Mouse (Mus musculus) 416B (cell line): ENCODE data around the gene Scn5a.

Source experiments
- DNase-seq: peaks from one replicate; pipeline ENCODE4 v3.0.0; 2011; ENCODE audit warnings: low read depth

Gene Scn5a

DNA sequence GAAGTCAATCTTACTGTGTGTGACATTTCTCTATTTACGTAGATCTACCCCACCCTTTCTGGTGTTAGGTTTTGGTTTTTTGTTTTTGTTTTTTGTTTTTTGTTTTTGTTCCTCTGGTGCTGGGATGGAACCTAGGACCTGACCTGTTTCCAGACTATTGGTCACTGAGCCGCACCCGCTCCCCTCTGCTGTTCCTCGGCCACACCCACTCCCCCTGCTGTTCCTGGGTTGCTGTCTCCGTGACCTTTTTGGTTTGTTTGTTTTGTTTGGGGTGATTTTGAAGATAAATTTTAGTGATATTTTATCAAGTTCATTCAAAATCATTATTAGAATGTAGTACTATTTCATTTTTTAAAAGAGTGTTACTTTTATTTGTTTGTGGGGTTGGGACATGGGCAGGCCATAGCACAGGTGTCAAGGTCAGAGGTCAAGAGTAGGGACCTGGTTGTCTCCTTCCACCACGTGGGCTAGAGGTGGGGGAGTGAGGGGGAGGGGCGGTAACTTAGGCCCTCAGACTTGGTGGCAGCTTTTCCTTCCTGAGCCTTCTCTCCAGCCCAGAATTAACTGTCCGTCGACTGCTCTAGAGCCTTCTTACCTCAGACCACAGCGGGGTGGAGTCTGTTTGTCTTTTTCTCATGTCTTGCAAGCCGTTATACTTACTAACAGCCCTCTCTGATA lies 73.7 kb downstream of the Scn5a start:
- DNase-seq, result no peak

DNA sequence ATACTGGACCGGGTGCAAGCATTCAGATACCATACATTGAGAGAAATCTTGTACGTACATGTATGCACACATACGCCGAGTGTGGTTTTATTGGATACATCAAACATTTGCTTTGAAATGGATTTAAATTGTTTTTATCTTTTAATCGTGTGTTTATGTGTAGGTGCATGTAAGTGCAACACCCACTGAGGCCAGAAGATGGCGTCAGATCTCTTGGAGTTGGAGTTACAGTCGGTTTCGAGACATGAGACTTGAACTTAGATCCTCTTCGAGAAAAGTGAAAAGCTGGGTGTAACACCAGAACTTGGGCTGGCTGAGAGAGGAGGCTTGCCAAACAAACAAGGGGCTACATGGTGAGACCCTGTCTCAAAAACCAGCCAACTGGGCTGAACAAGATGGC lies 75.2 kb downstream of the Scn5a start:
- peak; percentile 4 for DNase-seq

DNA sequence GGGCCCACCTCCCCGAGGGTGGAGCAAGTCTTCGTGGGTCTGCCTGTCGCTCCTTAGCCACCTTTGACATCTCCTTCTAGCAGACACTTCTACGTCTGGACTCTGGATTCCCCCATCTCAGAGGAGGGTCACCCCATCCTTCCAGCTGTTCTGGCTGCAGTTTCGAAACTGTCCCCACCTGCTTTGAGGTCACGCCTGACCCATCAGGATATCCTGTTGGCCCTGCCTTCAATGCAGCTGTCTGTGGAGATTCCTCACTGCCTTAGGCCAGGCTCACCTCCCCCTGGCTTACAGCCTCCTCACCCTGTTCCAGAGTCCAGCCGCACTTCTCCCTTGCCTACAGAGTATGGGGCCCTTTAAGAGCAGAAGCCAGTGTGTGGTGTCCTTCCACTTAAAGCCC lies 79.9 kb downstream of the Scn5a start:
- DNase-seq, result peak; percentile 22

DNA sequence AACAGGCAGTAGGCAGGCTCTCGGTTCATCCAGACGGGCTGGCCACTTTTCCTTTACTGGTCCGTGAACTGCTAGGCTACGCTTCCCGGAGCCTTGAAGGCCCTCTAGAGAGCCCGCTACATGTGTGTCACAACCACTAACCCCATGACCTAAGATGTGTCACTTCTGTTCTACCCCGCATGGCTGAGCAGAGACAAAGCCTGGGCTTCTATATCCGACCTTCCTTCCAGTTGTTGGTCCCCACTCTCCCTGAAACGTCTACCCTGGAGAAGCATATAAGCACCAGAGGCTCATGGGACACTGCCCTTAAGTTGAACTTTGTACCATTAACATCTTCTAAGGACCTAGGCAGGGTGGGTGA lies 80.6 kb downstream of the Scn5a start:
- DNase-seq, result no peak

DNA sequence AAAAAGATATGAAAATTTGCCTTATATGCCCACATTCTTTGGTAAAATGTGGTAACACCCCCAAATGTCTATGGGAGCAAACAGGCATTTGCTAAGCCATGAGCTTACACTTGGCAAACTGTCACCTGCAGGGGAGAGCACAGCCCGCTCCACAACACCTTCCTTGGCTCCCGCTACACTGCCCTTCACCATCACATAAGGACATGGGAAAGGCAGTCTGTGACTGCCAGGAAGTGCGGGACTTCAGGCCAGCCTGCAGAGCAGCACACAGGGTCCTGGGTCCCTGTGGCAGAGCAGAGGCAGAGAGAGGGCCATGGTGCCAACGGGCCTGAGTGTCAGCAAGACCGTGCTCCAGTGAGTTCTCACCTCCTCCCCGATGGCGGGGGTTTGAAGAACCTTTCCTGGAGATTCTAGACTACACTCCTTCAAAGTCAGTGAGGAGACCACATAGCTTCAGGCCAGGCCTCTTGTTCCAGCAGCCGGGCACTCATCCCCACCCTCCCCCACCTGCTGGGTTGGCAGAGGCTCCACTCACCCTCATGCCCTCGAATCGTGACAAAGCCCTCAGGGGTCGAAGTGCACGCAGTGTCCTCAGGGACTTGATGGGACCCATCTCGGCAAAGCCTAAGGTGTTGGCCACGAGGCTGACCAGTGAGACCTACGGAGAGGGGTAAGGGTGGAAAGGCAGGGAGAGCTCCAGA lies 81.1 kb downstream of the Scn5a start:
- DNase-seq, result no peak

DNA sequence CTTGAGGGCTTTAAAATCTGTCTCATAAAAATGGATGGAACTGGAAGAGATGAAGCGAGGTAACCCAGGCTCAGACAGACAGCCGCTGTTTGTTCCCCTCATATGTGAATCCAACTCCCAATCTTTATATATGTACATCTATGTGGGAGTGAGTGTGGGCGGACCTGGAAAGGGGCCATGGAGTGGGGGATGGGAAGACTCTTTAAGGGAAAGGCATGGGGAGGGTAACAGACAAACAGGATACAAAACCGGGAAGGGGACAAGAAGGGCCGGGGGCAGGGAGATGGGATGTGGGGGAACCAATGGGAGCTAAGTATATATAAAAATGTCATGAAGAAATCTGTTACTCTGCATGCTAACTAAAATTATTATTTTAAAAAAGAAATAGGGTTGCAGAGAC lies 81.9 kb downstream of the Scn5a start:
- no peak for DNase-seq

DNA sequence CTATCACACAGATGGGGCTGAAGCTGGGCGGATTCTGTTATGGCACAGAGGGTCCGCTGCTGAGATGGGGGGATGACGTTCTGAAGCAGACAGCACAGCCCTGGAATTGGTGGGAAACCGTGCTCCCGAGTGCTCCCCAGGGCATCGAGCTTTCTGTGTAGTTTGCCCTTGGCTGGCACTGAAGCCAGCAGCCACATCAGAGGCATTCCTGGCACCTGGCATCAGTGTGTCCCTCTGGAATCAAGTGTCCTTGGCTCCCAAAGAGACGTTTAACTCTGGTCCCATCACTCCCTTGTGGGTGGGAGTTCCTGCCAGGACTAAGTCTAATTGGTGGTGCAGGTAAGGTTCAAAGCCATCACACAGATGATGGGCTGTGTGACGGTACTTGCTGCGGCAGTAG lies 82.5 kb downstream of the Scn5a start:
- no peak for DNase-seq

DNA sequence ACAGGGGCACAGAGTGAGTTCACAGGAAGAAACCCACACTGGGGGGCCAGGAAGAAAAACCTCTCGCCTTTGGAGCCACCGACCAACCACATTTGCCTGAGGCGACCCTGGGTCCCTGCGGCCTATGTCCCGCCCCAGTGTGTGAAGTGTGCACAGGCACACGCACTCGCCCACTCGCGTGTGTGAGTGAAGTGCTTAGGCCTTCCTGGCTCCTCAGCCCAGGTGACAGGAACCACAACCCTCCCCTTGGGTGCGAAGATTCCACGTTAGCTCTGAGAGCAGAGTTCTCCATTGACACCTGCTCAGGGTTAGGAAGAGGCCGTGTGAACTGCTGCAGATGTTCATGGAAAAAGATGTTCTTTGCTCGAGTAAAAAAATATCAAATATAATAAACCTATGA lies 93.9 kb downstream of the Scn5a start:
- DNase-seq, result no peak

DNA sequence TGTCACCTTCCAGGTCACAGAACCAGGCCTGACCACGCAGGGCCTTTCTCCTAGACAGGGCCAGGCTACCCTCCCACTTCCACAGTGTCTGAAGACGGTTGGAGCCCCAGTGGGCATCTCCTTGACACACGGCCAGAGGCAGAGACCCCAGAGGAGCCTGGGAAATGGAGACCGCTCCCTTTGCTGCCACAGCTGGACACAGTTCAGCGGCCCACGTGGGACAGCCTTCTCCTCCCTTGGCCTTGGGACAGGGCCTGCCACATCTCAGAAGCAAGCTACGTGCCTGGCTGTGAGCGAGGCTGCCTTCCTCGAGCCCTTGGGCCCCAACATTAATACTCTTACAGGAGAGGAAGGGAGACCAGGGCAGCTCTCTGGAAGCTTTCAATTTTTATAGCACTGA lies 94.4 kb downstream of the Scn5a start:
- no peak for DNase-seq

DNA sequence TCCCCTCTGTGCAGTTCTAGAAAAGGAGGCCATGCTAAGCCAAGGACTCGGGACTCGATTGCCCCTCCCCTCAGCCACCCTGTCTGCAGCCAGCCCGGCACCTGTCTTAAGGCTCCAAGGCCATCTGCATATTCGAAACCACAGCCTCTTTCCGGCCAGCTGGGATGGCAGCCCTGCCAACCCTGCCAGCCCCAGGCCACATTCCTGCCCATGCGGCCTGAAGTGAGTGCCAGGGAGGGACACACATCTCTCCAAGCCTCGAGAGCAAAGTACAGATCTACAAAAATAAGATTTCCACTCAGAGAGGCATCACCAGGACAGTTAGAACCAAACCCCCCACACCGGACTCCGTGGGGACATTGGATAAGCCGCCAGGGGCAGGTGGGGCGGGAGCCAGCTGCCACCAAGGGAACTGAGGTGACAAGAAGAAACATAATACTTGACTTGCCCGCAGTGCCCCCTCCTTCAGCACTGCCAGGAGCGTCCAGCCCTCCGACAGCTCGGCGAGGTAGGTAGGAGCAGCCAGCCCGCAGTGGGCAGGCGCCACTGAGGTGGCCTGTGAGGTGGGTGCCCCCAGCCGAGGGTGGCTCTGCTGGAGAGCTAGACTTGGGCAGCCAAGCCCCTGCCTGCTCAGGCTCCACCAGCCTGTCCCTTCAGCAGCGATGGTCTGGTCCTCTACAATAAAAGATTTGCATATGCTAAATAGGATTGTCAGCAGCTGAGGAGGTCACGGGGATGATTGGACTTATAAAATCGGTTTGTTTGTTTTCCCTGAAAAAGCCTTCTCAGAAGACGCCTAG lies 95.1 kb downstream of the Scn5a start:
- DNase-seq, result peak; percentile 54

DNA sequence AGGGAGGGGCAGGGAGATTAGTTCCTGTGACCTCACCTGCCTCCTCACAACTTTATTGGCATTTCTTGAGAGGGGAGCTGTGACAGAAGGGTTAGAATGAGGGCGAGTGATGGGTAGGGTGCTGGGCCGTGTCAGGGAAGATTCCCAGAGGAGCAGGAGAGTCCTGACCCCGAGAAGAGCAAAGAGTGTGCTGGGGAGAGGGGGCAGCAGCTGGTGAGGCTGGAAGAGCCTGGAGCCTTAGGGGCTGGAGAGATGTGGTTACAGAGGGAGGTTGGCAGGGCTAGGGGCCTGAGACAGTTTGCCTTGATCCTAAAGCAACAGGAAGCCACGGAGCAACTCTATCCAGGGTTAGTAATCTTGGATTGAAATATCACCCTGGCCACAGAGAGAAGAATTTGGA lies 97.2 kb downstream of the Scn5a start:
- DNase-seq, result no peak

DNA sequence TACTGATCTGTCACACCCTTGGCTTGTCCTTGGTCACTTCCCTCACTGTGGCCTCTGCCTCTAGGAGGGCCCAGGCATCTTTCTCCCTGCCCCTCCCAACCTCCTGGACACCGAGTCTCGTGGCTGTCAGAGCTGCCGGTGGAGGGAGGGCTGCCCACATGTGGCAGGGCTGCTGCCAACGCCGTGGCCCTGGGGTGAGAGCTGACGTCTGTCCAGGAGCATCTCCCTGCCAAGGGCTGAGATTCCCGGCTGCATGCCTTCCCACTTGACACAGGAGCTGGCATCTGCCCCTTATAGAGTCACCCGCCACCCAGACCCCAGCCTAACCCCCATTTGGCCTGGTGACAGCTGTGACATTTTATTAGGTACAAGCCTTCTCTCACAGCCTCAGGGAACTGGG lies 99.5 kb downstream of the Scn5a start:
- no peak for DNase-seq

DNA sequence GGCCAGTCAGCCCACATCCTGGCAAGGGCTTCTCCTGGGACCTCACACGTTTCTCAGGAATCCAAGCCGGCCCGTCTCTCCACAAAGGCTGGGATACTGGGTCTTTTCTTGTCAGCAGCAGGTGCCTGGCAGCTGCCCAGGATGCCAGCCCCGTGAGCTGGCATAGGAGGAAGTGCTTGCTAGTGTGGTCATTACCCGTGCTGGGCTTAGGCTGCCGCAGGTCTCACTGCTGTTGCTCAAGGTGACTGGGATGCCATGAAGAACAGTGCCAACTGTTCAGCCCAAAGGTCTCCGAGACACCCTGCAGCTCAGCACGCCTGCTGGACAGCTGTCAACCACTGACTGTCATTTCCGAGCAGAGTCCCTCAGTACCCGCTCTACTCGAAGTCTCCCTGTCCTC lies 100.5 kb downstream of the Scn5a start:
- no peak for DNase-seq

DNA sequence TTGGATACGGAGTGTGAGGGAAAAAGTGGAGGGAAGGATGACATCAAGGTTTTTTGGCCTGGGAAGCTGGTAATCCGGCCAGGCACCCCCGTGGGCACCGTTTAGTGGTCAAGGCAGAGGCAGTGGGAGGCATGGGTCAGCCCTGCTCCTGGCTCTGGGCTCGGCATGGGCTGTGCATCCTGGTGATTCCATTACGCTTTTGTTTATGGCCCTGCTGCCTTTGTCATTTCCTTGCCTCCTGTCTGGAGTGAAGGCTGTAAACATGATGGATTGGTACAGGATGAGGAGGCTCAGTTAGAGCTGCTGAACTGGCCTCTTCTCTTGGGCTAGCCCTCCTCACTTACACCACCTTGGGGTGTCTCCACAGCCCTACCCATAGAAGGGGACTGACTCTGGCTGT lies 101.1 kb downstream of the Scn5a start:
- no peak for DNase-seq

DNA sequence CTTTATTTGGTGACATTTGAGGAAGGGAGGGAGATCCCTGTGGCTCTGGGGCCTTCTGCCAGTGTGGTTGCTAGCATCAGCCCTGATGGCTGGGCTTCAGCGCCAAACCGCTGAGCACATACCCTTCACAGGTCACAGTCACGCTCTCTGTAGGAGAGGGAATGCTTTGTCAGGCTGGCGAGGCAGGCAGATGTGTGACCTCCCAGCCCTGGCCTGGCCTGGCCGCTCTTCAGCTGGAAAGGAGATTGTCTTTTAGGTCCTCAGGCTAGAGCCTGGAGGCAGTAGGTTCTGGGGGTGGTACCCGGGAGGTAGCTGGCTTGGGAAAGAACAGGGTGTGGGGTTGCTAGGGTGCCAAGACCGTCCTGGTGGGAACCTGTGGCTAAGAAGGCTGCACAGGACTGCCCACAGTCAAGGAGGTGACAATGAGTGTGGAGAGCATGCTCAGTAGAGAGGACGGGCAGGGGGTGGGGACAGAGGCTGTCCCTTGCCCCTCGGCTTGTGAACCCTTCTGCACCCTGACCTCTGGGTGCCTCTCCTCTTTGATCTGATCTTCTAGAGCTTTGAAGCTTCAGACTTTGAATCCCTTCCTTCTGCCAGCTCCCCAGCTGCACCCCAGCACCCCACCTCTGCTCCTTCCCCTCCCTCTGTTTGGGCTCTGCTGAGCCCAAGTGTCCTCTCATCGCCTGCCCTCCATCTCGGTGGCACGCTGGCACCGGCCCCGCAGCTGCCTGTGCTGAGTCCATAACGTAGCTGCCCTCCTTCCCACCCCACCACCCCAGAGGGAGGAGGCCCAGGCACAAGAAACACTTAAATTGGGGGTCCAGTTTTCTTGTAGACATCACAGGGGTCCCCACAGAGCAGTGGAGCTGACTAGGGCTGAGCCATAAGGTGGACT lies 103.9 kb downstream of the Scn5a start:
- no peak for DNase-seq

DNA sequence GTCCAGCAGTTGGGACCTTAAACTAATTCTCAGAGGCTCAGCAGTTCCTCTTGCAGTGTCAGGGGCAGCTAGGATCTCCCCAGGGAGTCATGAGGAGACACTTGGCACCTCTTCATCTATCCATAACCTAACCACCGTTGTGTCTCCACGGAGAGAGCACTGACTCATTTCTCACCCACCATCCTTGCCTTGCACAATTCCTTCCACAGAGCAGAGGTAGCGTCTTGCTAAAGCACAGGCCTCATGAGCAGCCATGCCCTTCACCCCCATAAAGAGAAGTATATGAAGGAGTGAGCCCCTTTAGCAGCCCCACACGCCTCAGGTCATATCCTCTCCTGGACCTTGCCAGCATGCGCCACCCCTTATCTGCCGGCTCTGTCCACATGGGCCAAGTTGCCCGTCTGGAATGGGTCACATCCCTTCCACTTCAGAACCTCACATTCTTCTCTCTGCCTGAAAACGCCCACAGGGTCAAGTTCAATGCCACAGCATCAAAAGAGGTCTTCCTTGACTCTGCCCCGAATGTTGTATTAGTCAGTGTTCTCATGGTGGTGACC lies 105.1 kb downstream of the Scn5a start:
- DNase-seq, result peak; percentile 12

DNA sequence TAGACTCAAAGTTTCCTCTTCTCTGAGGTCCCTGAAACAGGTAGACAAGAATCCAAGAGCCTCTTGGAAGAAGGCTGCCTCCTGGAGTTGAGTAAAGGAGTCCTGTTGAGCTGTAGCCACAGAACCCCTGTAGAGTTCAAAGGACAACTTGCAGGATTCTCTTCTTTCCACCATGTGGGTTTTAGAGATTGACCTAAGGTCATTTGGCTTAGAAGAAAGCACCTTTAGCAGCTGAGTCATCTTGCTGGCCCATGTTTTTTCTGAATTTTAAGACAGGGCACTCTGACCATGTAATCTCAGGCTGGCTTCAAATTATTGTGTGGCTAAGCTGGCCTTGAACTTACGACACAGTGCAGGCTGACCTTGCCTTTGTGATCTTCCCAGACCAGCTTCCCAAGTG lies 105.8 kb downstream of the Scn5a start:
- DNase-seq, result no peak

DNA sequence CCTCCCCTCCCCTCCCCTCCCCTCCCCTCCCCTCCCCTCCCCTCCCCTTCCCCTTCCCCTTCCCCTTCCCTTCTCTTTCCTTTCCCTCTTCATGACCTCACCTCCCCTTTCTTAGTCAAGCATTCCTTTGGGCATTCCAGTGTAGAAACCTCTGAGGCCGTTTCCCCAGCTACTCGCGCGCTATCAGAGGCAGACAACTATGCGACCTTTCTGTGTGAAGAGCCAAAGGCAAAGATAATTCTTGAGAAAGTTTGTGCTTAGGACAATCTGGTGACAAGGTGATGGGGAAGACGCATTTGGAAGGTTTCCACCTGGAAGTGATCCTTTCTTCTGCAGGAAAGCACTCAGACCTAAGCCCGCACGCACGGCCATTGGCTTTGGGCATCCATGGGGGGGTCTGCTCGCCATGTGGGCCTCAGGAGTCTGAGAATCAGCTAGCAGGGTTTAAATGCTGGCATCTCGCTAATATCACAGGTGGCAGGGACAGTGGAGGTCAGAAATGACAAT lies 106.4 kb downstream of the Scn5a start:
- no peak for DNase-seq

DNA sequence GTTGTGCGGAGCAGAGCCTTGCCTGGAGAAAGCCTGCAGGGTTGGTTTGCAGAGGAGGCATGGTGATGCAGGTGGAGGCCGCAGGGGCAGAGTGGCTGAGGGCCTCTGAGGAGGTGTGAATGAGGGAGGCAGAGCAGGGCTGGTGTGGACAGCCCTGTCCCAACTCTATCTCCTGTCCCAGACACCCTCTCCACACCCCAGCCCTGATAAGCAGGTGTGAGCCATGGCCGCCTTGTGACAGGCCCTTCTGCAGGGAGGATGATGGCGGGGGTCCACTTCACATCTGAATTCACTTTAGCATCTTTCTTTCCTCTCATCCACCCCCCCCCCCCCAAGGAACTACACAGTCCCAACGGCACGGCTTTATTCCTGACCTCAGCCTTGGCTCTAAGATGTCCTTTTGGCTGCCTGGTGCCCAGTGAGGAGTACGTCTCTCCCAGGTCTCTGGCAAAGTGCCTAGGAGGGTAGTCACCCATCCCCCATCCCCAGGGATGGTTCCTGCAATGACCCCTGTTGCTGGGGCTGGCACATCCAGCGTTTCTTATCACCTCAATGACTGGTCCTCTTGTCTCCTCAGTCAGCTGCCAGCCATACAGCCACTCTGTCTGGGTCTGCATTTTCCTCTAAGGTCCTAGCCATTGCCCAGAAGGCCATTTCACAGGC lies 109.0 kb downstream of the Scn5a start:
- DNase-seq, result no peak

DNA sequence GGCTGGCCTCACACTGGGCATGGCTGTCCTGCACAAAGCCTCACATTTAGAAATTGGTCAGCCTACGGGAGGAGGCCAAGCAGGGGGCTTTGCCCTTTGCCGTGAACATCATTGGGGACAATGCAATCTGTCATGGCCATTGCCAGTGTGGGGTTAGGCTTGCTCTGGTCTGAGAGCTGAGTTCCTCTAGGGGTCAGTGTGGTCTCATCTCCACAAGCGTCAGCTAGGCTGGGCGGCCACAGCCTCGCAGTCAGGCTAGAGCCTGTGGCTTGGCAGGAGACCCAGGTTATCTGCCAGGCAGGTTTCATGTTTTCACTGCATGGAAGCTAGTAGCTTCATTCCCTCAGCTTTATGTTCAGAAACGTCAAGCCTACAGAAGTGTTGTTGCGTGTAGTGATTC lies 113.2 kb downstream of the Scn5a start:
- peak; percentile 60 for DNase-seq

DNA sequence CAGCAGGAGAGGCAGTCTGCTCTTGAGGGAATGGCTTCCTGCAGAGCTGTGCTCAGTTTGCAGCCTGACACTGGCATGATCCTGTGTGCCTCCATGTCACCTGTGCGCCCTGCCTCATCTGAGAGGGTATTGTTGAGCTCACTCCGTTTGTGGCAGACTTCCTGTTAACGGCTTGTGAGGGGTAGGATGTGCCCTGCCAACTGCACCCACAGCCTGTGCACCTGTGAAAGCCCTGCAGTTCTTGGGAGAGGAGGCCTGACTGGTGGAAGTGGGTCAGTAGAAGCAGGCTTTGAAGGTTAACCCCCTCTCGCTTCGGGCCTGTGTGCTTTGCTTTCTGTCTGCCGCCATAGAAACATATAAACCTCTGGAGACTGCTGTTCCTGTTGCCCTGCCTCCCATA lies 113.8 kb downstream of the Scn5a start:
- no peak for DNase-seq
